In genomic region chr4:106453516-106453915, GRCm38 (mm10) we compare ENCODE assay signal across 17 mouse cellular contexts. TPM values are rescaled to one million over a fixed set of nuclear protein-coding genes. Genes with fewer than 3 reads are reported as not detected.
"Had no signal": no experiment of that assay in that cellular context is flagged by ENCODE, and none has a peak within 500 bp of the region (broad histone marks: within the 10 kb centered on the region; RNA-seq: fewer than 3 reads in every experiment).

No protein-coding gene starts in this region.

- H3K4me1 ChIP-seq: limb, embryonic 10.5 days; midbrain, embryonic 13.5 days had no signal

- H3K9ac ChIP-seq: liver, embryonic 14.5 days; midbrain, embryonic 13.5 days had no signal

- DNase-seq: kidney, adult 9 months; kidney, postnatal 36 days; layer of hippocampus, adult 9-11 months; lung, adult 2 months; lung, postnatal 36 days; thymus, postnatal 4 days had no signal

- H3K27ac ChIP-seq: kidney, postnatal 0 days; limb, embryonic 10.5 days; liver, embryonic 14.5 days; midbrain, embryonic 13.5 days; stomach, postnatal 0 days had no signal

- H3K36me3 ChIP-seq: limb, embryonic 10.5 days; midbrain, embryonic 13.5 days had no signal

- H3K27me3 ChIP-seq: midbrain, embryonic 13.5 days had no signal

- H3K4me3 ChIP-seq: limb, embryonic 10.5 days; midbrain, embryonic 13.5 days had no signal

RNA-seq across cellular contexts. Expression of gene Bsnd, which starts 38.6 kb away (rescaled TPM):
- total RNA-seq: layer of hippocampus, adult 18-20 months; megakaryocyte progenitor cell, adult 5-6 weeks; midbrain, postnatal 0 days had no signal
- polyA plus RNA-seq: limb, embryonic 10.5 days; limb, embryonic 14.5 days; liver, embryonic 14.5 days; lung, adult 2 months; lung, postnatal 0 days; midbrain, embryonic 13.5 days; midbrain, postnatal 0 days; neural tube, embryonic 14.5 days had no signal
